Mouse (Mus musculus) bone marrow, adult 2 months (tissue): ENCODE data around the gene Hoxd11. TPM values are rescaled to one million over a fixed set of nuclear protein-coding genes. Genes with fewer than 3 reads are reported as not detected.

Source experiments
- H3K27ac ChIP-seq: fragments of 200-500 bp; 2 replicates; pipeline ENCODE4 v1.5.1; 2012; ENCODE audit warnings: low read depth, mild to moderate bottlenecking, control low read depth, inconsistent platforms, low read length; ENCODE audit not compliant: control insufficient read depth, poor library complexity, insufficient read depth
- H3K4me1 ChIP-seq: fragments of 200-500 bp; 2 replicates; pipeline ENCODE4 v1.6.1; 2011; ENCODE audit warnings: low read length; ENCODE audit not compliant: control insufficient read depth, insufficient read depth
- H3K4me3 ChIP-seq: fragments of 200-500 bp; replicated peaks from 2 replicates; pipeline ENCODE3; 2011; ENCODE audit warnings: mild to moderate bottlenecking, low read depth, low read length, control low read depth; ENCODE audit not compliant: control insufficient read depth
- CTCF ChIP-seq: fragments of 200-500 bp; IDR thresholded peaks from 2 replicates; pipeline ENCODE4 v1.5.1; 2011; ENCODE audit warnings: low read length, control low read depth; ENCODE audit not compliant: control insufficient read depth, insufficient read depth
- POLR2A ChIP-seq: fragments of 200-500 bp; IDR thresholded peaks from 2 replicates; pipeline ENCODE4 v1.6.1; 2011; ENCODE audit warnings: low read depth, mild to moderate bottlenecking, control low read depth, low read length, borderline replicate concordance; ENCODE audit not compliant: control insufficient read depth
- WGBS: fragments of 180-500 bp; shearing (Covaris S2); methylation state at CpG from one replicate; pipeline ENCODE4 v1.1.7; 2018; 5-methylcytosine and 5-hydroxymethylcytosine counted together
- polyA plus RNA-seq: library from polyadenylated mRNA; stranded (reverse); fragments of >200 nt; gene quantifications from 2 replicates; pipeline ENCODE4 v1.2.4, GENCODE M21; 2011; ENCODE audit warnings: low replicate concordance; ENCODE audit not compliant: missing spikeins, insufficient read depth, insufficient read length

The Hoxd11 gene
- polyA plus RNA-seq, 1 experiment: 0.60 TPM

DNA sequence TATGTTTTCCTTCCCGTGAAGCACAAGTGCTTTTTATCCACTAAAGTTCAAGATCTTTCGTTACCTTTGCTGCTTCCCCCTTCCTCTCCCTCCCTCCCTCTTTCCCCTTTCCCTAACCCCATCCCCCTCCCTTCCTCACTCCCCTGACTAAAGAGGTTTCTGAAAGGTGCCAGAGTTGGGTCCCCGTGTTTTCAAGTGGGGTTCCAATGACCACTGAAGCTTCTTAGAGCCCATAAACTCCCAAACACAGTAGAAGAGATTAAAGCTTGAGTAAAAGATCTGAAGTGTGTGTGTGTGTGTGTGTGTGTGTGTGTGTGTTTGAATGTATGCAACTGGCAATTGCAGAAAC lies 10.2 kb upstream of the Hoxd11 start:
- WGBS: 9% methylated on average over 3 of the region's 3 CpGs
- Histone ChIP-seq H3K27ac (no peak overlapping the region), H3K4me3 (no peak overlapping the region), H3K4me1 (no peaks in the 10 kb centered on the region)
- TF ChIP-seq POLR2A: no peak

DNA sequence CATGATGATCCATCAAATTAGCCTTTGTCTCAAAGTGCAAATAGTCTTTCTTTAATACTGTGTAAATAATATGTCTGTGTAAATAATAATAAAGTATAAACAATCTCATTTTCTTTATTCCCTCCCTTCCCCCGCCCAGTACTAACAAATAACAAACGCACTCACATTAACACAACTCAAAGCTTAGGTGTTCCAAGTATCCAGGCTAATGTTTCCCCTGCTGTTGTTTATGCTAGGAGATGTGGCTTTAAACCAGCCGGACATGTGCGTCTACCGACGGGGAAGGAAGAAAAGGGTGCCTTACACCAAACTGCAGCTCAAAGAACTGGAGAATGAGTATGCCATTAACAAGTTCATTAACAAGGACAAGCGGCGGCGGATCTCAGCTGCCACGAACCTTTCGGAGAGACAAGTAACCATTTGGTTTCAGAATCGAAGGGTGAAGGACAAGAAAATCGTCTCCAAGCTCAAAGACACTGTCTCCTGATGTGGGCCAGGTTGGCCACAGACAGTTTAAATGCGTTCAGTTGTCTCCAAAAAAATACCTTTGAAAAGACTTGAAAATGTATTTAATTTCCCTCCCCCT lies 9.6 kb upstream of the Hoxd11 start:
- 5% methylated on average over 14 of the region's 14 CpGs for WGBS
- TF ChIP-seq CTCF: no peak
- TF ChIP-seq POLR2A: no peak
- Histone ChIP-seq H3K27ac (no peak overlapping the region), H3K4me3 (no peak overlapping the region), H3K4me1 (no peaks in the 10 kb centered on the region)

DNA sequence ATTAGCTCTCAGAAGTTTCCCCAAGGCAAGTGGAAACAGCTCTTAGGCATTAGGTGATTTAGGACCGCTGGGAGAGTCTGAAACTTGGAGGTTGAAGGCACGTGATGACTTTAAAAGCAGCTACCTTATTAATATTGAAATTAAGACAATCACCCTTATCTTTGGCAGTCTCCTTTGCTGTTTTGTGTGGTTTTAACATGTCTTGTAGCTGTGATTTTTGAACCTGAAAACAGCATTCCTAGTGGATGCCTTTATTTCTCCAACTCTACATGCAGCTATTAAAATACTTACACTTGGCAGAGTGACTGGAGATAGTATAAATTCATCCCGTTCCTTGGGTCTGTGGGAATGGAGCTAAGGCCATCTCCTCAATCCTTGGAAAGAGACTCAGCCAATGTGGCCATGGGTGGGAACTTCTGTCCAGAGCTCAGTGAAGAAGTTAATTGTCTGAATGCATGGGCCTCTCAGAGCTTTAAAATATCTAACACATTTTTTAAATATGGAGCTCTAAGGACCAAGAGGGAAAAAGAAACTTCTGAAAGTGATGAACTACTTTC lies 8.6 kb upstream of the Hoxd11 start:
- Histone ChIP-seq H3K4me1 (no peaks in the 10 kb centered on the region), H3K4me3 (no peak overlapping the region), H3K27ac (no peak overlapping the region)
- WGBS: 17% methylated on average over 3 of the region's 3 CpGs
- TF ChIP-seq CTCF (no peak), POLR2A (no peak)

DNA sequence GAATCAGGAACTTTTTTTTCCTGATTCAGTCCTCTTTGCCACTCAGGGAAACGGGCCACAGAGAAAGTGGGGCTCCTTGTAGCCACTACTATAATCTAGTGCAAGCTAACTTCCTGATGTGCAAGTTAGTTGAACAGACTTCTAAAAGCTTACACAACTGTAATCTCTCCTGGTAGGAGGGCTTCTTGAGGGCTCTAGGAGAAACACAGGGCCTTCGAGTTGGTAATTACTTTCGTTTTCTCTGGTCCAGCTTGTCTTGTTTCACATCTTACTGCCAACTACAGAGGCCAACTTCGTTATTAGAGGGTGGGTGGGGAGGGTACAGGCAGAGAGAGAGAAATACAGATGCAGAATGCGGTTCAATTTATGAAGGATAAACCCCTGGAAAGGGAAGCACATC lies 7.5 kb upstream of the Hoxd11 start:
- TF ChIP-seq POLR2A (no peak), CTCF (no peak)
- WGBS: 11% methylated on average over 5 of the region's 5 CpGs
- H3K27ac ChIP-seq: no peak overlapping the region

DNA sequence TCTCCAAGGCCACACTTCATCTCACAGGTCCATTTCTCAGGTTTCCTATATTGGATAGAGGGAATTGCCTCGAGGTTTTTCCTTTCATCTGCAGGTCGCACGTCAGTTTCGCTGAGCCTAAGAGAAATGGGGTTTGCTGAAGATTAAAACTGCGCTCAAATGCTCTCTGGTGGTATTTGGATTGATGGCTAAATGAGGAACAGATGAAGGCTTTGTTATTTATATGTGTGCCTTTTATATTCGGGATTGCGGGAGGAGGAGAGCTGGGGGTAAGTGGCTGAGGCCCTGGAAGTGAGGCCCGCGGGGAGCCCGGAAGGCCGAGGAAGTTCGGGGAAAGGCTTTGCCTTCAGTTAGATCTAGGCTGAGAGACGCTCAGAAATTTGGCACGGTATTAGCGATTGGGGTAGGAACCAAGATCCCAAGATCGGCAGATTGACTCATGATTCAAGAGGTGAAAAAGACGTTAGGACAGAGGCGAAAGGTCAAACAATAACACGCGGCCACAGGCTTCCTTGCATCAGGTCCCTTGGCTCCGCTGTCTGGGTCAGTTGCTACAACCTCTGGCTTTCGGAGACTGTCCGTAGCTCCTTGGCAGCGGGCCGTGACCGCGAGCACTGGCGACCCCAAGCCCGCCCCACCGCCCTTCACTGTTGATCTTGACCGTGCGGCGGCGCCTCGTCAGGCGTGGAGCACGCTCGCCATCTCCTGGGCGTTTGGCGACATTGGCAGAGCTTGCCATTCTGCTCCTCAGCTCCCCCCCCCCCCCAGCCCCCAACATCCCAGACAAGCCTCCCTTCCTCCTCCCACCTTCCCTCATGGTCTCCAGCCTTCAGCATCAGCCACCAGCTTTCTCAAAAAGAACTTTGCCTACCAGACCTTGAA lies 6.6 kb upstream of the Hoxd11 start:
- WGBS: 3% methylated on average over 40 of the region's 40 CpGs
- no peaks in the 10 kb centered on the region for H3K4me1 ChIP-seq
- TF ChIP-seq CTCF (peak; percentile 74), POLR2A (no peak)
- no peak overlapping the region for H3K27ac ChIP-seq
- H3K4me3 ChIP-seq: peak overlapping the region; percentile 30

More for the DNA sequence above, 7.5 kb upstream of the Hoxd11 start:
- no peaks in the 10 kb centered on the region for H3K4me1 ChIP-seq
- H3K4me3 ChIP-seq: no peak overlapping the region

DNA sequence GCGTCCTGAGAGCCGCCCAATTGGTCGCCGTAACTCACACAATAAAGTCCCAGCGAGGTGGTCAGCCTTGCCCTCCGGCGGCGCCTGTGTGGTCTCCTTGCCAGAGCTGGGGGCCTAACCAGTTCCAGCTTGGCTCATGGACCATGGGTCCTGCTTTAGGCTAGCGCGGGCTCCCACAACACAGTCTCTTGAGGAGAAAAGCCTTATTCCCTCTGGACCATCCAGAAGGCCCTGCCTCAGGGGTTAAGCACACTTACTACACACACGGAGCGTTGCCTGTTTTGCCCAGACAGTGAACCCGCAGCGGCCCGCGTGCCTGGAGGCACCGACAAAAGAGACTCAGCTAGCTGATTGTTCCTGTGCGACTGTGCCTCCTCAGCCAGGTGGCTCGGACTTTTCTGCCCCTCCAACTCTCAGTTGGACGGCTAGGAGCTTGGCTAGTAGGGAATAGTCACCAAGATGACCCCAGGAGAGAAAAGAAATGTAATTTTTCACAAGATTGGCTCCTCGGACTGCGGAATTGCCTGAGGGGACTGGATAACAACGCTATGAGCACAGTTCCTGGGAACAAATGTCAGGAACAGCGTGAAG lies 5.4 kb upstream of the Hoxd11 start:
- H3K4me1 ChIP-seq: no peaks in the 10 kb centered on the region
- WGBS: 7% methylated on average over 24 of the region's 24 CpGs
- TF ChIP-seq POLR2A (no peak), CTCF (no peak)
- no peak overlapping the region for H3K4me3 ChIP-seq
- no peak overlapping the region for H3K27ac ChIP-seq

DNA sequence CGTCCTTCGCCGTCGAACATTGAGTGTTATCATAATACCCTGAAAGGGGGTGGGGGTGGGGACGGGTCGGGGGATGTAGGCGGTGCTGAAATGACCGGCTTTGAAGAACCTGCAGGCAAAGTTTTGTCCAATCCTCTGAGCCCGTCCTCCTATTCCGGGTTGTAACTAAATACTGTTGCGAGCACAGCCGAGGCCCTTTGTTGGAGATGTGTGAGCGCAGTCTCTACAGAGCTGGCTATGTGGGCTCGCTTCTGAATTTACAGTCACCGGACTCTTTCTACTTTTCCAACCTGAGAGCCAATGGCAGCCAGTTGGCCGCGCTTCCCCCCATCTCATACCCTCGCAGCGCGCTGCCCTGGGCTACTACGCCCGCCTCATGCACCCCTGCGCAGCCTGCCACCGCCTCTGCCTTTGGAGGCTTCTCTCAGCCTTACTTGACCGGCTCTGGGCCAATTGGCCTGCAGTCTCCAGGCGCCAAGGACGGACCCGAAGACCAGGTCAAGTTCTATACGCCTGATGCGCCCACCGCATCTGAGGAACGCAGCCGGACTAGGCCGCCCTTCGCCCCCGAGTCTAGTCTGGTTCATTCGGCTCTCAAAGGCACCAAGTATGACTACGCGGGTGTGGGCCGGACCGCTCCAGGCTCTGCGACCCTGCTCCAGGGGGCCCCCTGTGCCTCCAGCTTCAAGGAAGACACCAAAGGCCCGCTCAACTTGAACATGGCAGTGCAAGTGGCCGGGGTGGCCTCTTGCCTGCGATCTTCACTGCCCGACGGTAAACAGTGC lies 4.3 kb upstream of the Hoxd11 start, which contains the start of gene Hoxd12:
Hoxd12 (plus strand) TSS at position 133 of the 785 bp plus-strand sequence.
- TF ChIP-seq CTCF (no peak), POLR2A (no peak)
- H3K4me3 ChIP-seq: no peak within 1 kb of the TSS
- no peaks in the 10 kb centered on the region for H3K4me1 ChIP-seq
- WGBS: 10% methylated on average over 47 of the region's 47 CpGs
- no peak within 1 kb of the TSS for H3K27ac ChIP-seq

DNA sequence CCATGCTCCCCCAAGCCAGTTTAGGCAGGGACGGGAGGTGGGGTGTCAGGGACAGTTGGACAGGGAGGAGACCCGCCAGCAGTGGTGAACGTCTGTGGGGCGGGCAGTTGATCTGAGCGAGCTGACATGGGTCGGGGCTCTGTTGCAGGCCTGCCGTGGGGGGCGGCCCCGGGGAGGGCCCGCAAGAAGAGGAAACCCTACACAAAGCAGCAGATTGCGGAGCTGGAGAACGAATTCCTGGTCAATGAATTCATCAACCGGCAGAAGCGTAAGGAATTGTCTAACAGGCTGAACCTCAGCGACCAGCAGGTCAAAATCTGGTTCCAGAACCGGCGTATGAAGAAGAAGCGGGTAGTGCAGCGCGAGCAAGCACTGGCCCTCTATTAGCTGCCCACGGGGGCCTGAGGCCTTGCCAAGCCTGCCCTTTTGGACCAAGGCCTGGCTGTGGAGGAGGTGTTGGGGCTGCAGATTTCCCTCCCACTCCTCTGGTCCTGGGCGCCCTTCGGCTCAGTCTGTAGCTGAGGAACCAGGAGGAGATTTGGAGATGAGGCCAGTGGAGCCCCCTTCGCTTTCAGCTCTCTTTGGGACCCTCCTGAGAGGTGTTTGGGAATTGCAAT lies 3.6 kb upstream of the Hoxd11 start:
- no peak overlapping the region for H3K27ac ChIP-seq
- H3K4me3 ChIP-seq: no peak overlapping the region
- WGBS: 14% methylated on average over 24 of the region's 24 CpGs
- TF ChIP-seq POLR2A (no peak), CTCF (no peak)
- no peaks in the 10 kb centered on the region for H3K4me1 ChIP-seq
